Mouse (Mus musculus) Patski (cell line): Measurements from ENCODE around the gene Slc37a3. TPM values are rescaled to one million over a fixed set of nuclear protein-coding genes. Genes with fewer than 3 reads are reported as not detected.

ENCODE experiments used
- ATAC-seq: fragments of 100-300 bp; one replicate; pipeline ENCODE4 v1.8.0; 2021
- CTCF ChIA-PET: fragments of 350-600 bp; sonication (Branson Sonifier 250); formaldehyde crosslinking; loops from one replicate; lab custom pipeline; 2022; ENCODE audit warnings: inconsistent platforms; lab: Charles Lee
- POLR2A ChIA-PET: fragments of 350-600 bp; sonication (Branson Sonifier 250); formaldehyde crosslinking; loops from one replicate; lab custom pipeline; 2022; ENCODE audit warnings: antibody characterized with exemption, inconsistent platforms; lab: Charles Lee
- DNase-seq: peaks from one replicate; pipeline ENCODE4 v3.0.0-alpha.2; 2011; ENCODE audit warnings: low read depth, low spot score
- H3K27me3 ChIP-seq: fragments of 371-371 bp; one replicate; pipeline ENCODE4 v1.5.1; 2021
- CTCF ChIP-seq: fragments of 100-300 bp; IDR thresholded peaks from one replicate; pipeline ENCODE4 v1.5.1; 2021
- in situ Hi-C: fragments of 300-500 bp; cut with MboI; formaldehyde crosslinking; loops from 3 replicates; pipeline ENCODE4 v1.11.1; 2018; ENCODE audit warnings: low pct_unique_long_range_greater_than_20kb, mixed read lengths
- polyA plus RNA-seq: library from polyadenylated mRNA; unstranded; gene quantifications from one replicate; pipeline ENCODE4 v1.2.3, GENCODE M21; 2021

Gene Slc37a3
- polyA plus RNA-seq, 1 experiment from 2014 or later, result 71.7 TPM

DNA sequence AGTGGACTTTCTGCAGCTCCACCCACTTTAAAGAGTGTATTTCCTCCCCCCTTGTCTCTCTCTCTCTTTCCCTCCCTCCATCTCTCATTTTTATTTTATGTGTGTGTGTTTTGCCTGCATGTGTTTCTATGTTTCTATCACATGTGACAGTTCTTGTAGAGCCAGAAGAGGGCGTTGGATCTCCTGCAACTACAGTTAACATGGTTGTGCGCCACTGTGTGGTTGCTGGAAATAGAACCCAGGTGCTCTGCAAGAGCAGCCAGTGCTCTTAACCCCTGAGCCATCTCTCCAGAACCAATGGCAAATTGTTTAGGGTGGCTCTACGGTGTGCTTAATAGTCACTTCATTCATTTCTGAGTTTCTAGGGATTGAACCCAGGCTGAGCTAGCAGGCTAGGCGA is 81.0 kb downstream of the Slc37a3 start:
- POLR2A ChIA-PET, result interaction anchor here (1.2 kb wide), 1 partner anchor 18 kb away, joined by 3 read pairs; no protein-coding TSS in a partner anchor

DNA sequence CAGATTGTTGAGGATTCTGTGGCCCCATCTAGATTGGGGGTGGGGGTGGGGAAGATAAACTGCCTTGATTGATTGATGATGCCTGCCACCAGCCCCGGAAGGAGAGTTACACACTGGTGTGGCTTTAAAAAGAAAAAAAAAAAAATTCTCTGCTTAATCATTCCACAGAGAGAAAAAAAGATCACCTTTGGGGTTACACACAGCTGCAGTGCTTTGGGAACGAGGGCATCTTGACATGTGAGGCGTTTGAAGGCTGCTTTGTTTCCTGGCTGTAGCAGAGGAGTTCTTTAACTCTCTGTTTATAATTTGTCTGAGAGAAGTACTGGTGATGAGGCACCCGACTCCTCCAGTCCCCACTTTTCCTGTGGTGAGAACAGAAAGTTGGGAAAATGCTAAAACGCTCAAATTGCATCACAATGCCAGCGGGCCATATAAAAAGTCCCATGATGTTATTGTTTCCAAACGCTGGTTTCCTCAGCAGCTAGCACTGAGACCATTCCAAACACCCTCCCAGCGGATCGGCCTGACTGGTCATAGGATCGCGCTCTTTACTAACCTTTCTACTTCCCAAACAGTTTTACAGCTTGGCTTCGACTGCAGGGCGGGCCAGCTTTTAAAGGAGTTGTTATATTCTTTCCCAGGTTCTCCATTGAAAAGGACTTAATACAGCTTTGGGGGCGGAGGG is 81.6 kb downstream of the Slc37a3 start:
- ChIA-PET POLR2A (interaction anchor here (1.4 kb wide), 1 partner anchor 11 kb away, joined by 3 read pairs; no protein-coding TSS in a partner anchor), CTCF (interaction anchor here (0.7 kb wide), 1 partner anchor 50 kb away, joined by 3 read pairs; no protein-coding TSS in a partner anchor)
- no peak for TF ChIP-seq CTCF
- DNase-seq (no peak), ATAC-seq (no peak)
- no peaks in the 10 kb centered on the region for H3K27me3 ChIP-seq
- in situ Hi-C loops, result no loop called here

More for the DNA sequence above, 81.0 kb downstream of the Slc37a3 start:
- no peak for ATAC-seq
- in situ Hi-C loops, result no loop called here
- no peak for DNase-seq
- H3K27me3 ChIP-seq, result no peaks in the 10 kb centered on the region
- CTCF ChIA-PET, result interaction anchor here (0.7 to 1.5 kb wide), 2 partner anchors 9 to 51 kb away, joined by 3 to 4 read pairs; no protein-coding TSS in a partner anchor
- no peak for TF ChIP-seq CTCF

DNA sequence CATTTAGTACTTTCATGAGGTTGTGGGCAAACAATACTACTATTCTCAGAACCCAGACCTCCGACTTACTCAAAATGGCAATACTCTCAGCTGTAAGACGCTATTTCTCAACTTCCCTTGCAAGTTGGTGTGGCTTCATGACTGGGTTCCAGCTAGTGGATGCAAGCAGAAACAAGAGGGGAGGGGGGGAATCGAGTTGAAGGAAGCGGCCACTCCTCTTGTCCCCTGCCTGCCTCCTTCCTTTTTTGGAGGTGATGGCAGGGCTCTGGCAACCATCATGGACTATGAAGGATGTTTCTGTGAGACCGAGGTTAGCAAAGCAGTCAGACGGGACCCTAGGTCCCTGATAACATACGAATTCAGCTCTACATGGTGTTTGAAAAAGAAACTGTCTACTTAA is 87.8 kb downstream of the Slc37a3 start:
- no peak for ATAC-seq
- in situ Hi-C loops, result no loop called here
- POLR2A ChIA-PET, result interaction anchor here (1.5 kb wide), 1 partner anchor 8 kb away, joined by 3 read pairs; no protein-coding TSS in a partner anchor
- no peaks in the 10 kb centered on the region for H3K27me3 ChIP-seq
- CTCF ChIA-PET, result no interaction called here
- no peak for TF ChIP-seq CTCF
- DNase-seq, result no peak

DNA sequence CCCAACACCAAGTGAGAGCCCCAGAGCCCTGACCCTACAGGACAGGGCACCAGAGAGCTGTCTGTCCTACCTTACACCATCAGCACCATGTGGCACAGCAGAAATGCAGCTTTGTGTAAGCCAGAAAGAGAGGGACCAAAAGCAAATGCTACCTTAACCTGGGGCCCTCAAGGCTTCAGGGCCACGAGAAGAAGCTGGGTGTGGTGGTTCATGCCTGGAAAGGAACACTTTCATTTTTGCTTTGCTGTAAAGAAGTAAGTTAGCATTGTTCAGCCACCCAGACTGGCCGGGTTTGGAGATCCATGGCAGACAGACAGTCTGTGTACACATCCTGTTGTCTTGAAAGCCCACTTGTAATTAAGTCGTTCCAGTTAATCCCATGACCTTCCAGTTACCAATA is 89.7 kb downstream of the Slc37a3 start:
- ATAC-seq (no peak), DNase-seq (no peak)
- POLR2A ChIA-PET, result no interaction called here
- CTCF ChIA-PET, result interaction anchor here (1.6 kb wide), 1 partner anchor 9 kb away, joined by 4 read pairs; no protein-coding TSS in a partner anchor
- in situ Hi-C loops, result no loop called here
- no peaks in the 10 kb centered on the region for H3K27me3 ChIP-seq
- TF ChIP-seq CTCF, result no peak

DNA sequence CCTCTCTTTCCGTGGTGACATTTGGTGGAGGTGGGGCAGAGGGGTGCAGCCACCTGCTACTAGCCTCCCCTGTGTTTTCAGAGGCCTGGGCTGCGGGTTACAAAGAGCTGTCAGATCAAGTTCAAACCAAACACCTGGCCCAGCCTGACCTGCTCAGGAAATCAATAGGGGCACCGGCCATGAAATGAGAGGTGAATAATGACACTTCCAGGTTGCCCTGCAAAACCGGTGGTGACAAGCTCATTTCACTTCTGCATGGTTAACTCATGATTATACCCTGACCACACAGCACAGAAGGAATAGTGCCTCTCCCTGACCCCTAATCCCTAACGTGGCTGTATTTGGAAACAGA is 90.8 kb downstream of the Slc37a3 start:
- CTCF ChIA-PET, result interaction anchor here (1.6 kb wide), 1 partner anchor 10 kb away, joined by 4 read pairs; no protein-coding TSS in a partner anchor
- no peak for ATAC-seq

DNA sequence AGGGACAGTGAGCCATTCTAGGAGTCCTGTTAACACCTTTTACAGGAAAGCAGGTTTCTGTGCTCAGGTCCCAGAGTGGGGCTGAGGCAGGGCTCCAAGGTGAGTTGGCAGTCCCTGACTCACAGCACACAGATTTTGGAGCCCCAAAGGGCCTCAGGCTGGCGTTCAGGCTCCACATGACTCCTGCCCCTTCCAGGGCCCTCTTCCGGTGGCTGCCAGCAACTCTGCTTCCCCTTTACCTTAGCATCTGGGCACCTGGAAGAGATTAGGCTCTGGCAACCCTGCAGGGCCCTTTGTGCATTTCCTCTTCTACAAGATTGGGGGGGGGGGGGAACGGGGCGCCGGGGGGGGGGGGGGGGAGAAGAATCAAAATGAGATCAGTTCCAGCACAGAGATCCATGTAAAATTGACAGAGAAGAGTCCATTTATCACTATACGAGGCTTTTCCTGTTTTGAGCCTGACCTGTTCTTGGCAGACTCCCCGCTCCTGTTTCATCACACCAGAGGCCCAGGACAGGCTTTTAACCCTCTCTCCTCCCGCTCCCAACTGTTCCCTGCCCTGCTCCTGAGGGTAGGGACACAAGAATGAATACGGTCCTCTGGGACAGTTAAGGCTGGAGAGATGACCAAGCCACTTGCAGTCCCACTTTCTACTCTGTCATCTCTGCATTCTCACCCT is 91.3 kb downstream of the Slc37a3 start:
- ChIA-PET CTCF (interaction anchor here (1.6 kb wide), 1 partner anchor 11 kb away, joined by 4 read pairs; no protein-coding TSS in a partner anchor), POLR2A (no interaction called here)
- no peaks in the 10 kb centered on the region for H3K27me3 ChIP-seq
- ATAC-seq (no peak), DNase-seq (no peak)
- in situ Hi-C loops, result no loop called here
- no peak for TF ChIP-seq CTCF

More for the DNA sequence above, 90.8 kb downstream of the Slc37a3 start:
- DNase-seq, result no peak
- no peaks in the 10 kb centered on the region for H3K27me3 ChIP-seq
- no peak for TF ChIP-seq CTCF
- POLR2A ChIA-PET, result no interaction called here
- in situ Hi-C loops, result no loop called here

DNA sequence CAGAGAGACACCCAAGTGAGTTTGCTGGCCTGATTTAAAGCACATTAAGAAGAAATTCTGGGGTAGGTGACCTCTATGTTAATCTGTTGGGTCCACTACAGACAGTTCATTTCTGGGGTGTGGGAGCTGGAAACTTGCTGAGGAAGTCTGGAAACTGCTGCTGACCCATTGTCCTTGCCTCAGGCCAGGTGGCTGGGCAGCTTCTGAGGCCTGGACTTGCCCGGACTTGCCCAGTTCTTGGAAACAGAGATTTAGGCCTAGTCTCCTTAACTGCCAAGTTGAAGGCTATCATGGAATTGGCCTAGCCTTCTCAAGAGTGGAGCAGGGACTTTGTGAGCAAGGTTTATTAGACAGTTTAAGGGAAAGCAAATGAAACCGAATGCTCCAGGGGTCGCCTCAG is 92.6 kb downstream of the Slc37a3 start:
- no peak for ATAC-seq
- in situ Hi-C loops, result no loop called here
- H3K27me3 ChIP-seq, result no peaks in the 10 kb centered on the region
- DNase-seq, result no peak
- ChIA-PET POLR2A (interaction anchor here (0.6 to 1.1 kb wide), 2 partner anchors 11 to 1055 kb away, joined by 3 read pairs; no protein-coding TSS in a partner anchor), CTCF (no interaction called here)
- TF ChIP-seq CTCF, result no peak

Other genes starting within 250 kb of the Slc37a3 start
- gene Kdm7a, start 170.9 kb downstream of the Slc37a3 start, polyA plus RNA-seq, result 11.2 TPM
- 0.15 TPM for gene Rab19, start 3.5 kb upstream of the Slc37a3 start, polyA plus RNA-seq
- gene Mkrn1, start 42.8 kb upstream of the Slc37a3 start, polyA plus RNA-seq, result 58.7 TPM
- gene Dennd2a, start 180.2 kb upstream of the Slc37a3 start, polyA plus RNA-seq, result 52.7 TPM
- gene Adck2, start 196.2 kb upstream of the Slc37a3 start, polyA plus RNA-seq, result 19.6 TPM
- 2.2 TPM for gene Gm42420, start 208.1 kb upstream of the Slc37a3 start, polyA plus RNA-seq
- 219 TPM for gene Ndufb2, start 214.9 kb upstream of the Slc37a3 start, polyA plus RNA-seq